Mouse (Mus musculus): ENCODE data around the gene Kif16b. TPM values are rescaled to one million over a fixed set of nuclear protein-coding genes. Genes with fewer than 3 reads are reported as not detected.
A peak's percentile ranks its signal among the peaks of the same experiment; 100 is the strongest.

Kif16b gene
- total and polyA plus RNA-seq, 3 experiments = 16.1 to 38.3 (median 32.3) TPM

GRCm38 (mm10) chr2:142709326-142709725 lies 192.0 kb downstream of the Kif16b start:
- no peaks in the 10 kb centered on the region for H3K4me1 ChIP-seq (ENCODE audit: control insufficient read depth, insufficient read depth, low read length)
- no peak overlapping the region for H3K27ac ChIP-seq
- H3K79me2 ChIP-seq (replicated peaks; ENCODE audit: control insufficient read depth, insufficient read depth, low read length) = no peaks in the 10 kb centered on the region
- no peaks in the 10 kb centered on the region for H3K36me3 ChIP-seq (ENCODE audit: control insufficient read depth, insufficient read depth, low read length)
- no peaks in the 10 kb centered on the region for H3K27me3 ChIP-seq (ENCODE audit: control insufficient read depth, insufficient read depth, low read length)
- no peak for DNase-seq
- 71% methylated on average over 3 of the region's 3 CpGs for WGBS
- intact Hi-C loops (cut with DNase I) = no loop called here
- H3K4me3 ChIP-seq = no peak overlapping the region
- H3K9ac ChIP-seq (ENCODE audit: low read depth, low read length) = no peak overlapping the region
- TF ChIP-seq CTCF (IDR thresholded peaks at IDR 0.05) (no peak), EP300 (IDR thresholded peaks at IDR 0.05; ENCODE audit: insufficient read depth, low read depth, low read length) (no peak), POLR2A (IDR thresholded peaks at IDR 0.05; ENCODE audit: insufficient read depth, low read depth, low read length) (no peak)

GRCm38 (mm10) chr2:142700689-142701088 lies 200.6 kb downstream of the Kif16b start:
- Histone ChIP-seq H3K79me2 (replicated peaks; ENCODE audit: control insufficient read depth, insufficient read depth, low read length) (no peaks in the 10 kb centered on the region), H3K4me1 (ENCODE audit: control insufficient read depth, insufficient read depth, low read length) (peaks cover 10% of the 10 kb centered on the region), H3K36me3 (ENCODE audit: control insufficient read depth, insufficient read depth, low read length) (no peaks in the 10 kb centered on the region), H3K9ac (ENCODE audit: low read depth, low read length) (no peak overlapping the region), H3K27me3 (ENCODE audit: control insufficient read depth, insufficient read depth, low read length) (no peaks in the 10 kb centered on the region), H3K4me3 (no peak overlapping the region), H3K27ac (no peak overlapping the region)
- DNase-seq = peak; percentile 34 to 40
- WGBS = 69% methylated on average over 4 of the region's 4 CpGs
- intact Hi-C loops (cut with DNase I) = no loop called here
- TF ChIP-seq EP300 (IDR thresholded peaks at IDR 0.05; ENCODE audit: insufficient read depth, low read depth, low read length) = no peak

- TF ChIP-seq POLR2A (IDR thresholded peaks at IDR 0.05; ENCODE audit: insufficient read depth, low read depth, low read length) (no peak), EP300 (IDR thresholded peaks at IDR 0.05; ENCODE audit: insufficient read depth, low read depth, low read length) (no peak), CTCF (IDR thresholded peaks at IDR 0.05) (no peak)
- Histone ChIP-seq H3K9ac (ENCODE audit: low read depth, low read length) (no peak overlapping the region), H3K36me3 (ENCODE audit: control insufficient read depth, insufficient read depth, low read length) (no peaks in the 10 kb centered on the region), H3K4me1 (ENCODE audit: control insufficient read depth, insufficient read depth, low read length) (peaks cover 10% of the 10 kb centered on the region), H3K79me2 (replicated peaks; ENCODE audit: control insufficient read depth, insufficient read depth, low read length) (no peaks in the 10 kb centered on the region), H3K4me3 (no peak overlapping the region), H3K27me3 (ENCODE audit: control insufficient read depth, insufficient read depth, low read length) (no peaks in the 10 kb centered on the region), H3K27ac (no peak overlapping the region)
- intact Hi-C loops (cut with DNase I) = no loop called here
- DNase-seq = peak; percentile 52 to 71
- WGBS = 36% methylated on average over 3 of the region's 3 CpGs
These were observed 202.7 kb downstream of the Kif16b start for GRCm38 (mm10) chr2:142698650-142699049.

GRCm38 (mm10) chr2:142694936-142695331 lies 206.4 kb downstream of the Kif16b start:
- H3K27ac ChIP-seq = no peak overlapping the region
- H3K4me1 ChIP-seq (ENCODE audit: control insufficient read depth, insufficient read depth, low read length) = peaks cover 7% of the 10 kb centered on the region
- intact Hi-C loops (cut with DNase I) = no loop called here
- no peak for DNase-seq
- no peaks in the 10 kb centered on the region for H3K79me2 ChIP-seq (replicated peaks; ENCODE audit: control insufficient read depth, insufficient read depth, low read length)
- 98% methylated on average over 1 of the region's 1 CpGs for WGBS
- TF ChIP-seq POLR2A (IDR thresholded peaks at IDR 0.05; ENCODE audit: insufficient read depth, low read depth, low read length) (no peak), EP300 (IDR thresholded peaks at IDR 0.05; ENCODE audit: insufficient read depth, low read depth, low read length) (no peak), CTCF (IDR thresholded peaks at IDR 0.05) (no peak)
- H3K4me3 ChIP-seq = no peak overlapping the region
- no peaks in the 10 kb centered on the region for H3K36me3 ChIP-seq (ENCODE audit: control insufficient read depth, insufficient read depth, low read length)
- H3K27me3 ChIP-seq (ENCODE audit: control insufficient read depth, insufficient read depth, low read length) = no peaks in the 10 kb centered on the region
- no peak overlapping the region for H3K9ac ChIP-seq (ENCODE audit: low read depth, low read length)

DNA sequence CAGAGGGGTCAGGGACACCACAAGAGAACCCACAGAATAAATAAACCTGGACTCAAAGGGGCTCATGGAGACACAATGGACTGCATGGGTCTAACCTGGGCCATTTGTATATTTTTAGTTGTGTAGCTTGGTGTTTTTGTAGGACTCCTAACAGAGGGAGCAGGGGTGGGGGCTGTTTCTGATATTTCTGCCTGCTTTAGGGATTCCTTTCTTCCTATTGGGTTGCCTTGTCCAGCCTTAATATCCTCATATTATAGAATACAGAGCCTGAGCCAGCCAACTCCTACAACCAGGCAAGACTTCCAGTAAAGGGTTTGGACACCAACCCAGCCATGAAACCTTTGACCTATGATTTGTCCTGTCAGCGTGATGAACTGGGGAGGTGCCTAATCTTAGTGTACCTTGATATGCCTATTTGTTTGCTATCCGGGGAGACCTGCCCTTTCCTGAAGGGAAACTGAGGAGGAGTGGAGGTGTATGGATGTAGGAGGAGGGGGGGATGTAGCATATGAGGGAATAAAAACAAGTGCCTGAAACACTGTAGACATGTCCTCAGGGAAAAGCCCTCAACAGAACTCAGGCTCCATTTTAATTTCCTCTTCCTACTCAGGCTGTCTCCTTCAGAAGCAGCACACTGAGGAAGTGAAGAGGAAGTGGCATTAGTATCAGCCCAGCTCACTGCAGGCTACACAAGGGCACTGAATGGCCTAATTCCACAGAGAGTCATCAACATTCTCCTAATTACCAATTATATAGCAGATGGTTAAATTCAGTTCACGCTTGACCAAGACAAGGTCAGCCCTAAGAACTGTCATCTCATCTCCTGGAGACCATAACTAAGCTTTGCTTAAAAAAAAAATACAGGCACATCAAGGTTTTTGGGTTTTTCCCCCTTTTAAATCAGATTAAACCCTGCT lies 207.1 kb downstream of the Kif16b start:
- no peaks in the 10 kb centered on the region for H3K36me3 ChIP-seq (ENCODE audit: control insufficient read depth, insufficient read depth, low read length)
- H3K9ac ChIP-seq (ENCODE audit: low read depth, low read length) = no peak overlapping the region
- H3K4me1 ChIP-seq (ENCODE audit: control insufficient read depth, insufficient read depth, low read length) = peaks cover 3% of the 10 kb centered on the region; the same call in 1 of the 2 replicates
- H3K27me3 ChIP-seq (ENCODE audit: control insufficient read depth, insufficient read depth, low read length) = no peaks in the 10 kb centered on the region
- no peak overlapping the region for H3K27ac ChIP-seq
- no peak overlapping the region for H3K4me3 ChIP-seq
- TF ChIP-seq EP300 (IDR thresholded peaks at IDR 0.05; ENCODE audit: insufficient read depth, low read depth, low read length) (no peak), POLR2A (IDR thresholded peaks at IDR 0.05; ENCODE audit: insufficient read depth, low read depth, low read length) (no peak), CTCF (IDR thresholded peaks at IDR 0.05) (no peak)
- DNase-seq = no peak
- 61% methylated on average over 3 of the region's 3 CpGs for WGBS
- no peaks in the 10 kb centered on the region for H3K79me2 ChIP-seq (replicated peaks; ENCODE audit: control insufficient read depth, insufficient read depth, low read length)
- intact Hi-C loops (cut with DNase I) = no loop called here

DNA sequence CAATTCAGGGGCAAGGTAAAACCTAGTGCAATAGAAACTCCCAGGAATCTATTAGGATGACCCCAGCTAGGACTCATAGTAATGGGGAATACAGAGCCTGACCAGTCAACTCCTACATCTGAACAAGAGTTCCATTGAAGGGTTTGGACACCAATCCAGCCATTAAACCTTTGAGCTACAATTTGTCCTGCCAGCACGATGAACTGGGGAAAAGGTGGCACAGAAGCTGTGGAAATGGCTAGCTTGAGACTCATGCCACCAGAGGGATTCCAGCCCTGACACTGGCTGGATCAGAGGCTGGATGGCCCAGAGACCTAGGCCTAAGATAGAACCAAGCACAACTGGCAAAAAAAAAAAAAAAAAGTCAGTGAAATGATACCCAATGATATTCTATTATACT lies 207.9 kb downstream of the Kif16b start:
- H3K4me1 ChIP-seq (ENCODE audit: control insufficient read depth, insufficient read depth, low read length) = peaks cover 1% of the 10 kb centered on the region; the same call in 1 of the 2 replicates
- H3K9ac ChIP-seq (ENCODE audit: low read depth, low read length) = no peak overlapping the region
- H3K27ac ChIP-seq = no peak overlapping the region
- no peaks in the 10 kb centered on the region for H3K36me3 ChIP-seq (ENCODE audit: control insufficient read depth, insufficient read depth, low read length)
- DNase-seq = no peak
- intact Hi-C loops (cut with DNase I) = no loop called here
- H3K4me3 ChIP-seq = no peak overlapping the region
- H3K79me2 ChIP-seq (replicated peaks; ENCODE audit: control insufficient read depth, insufficient read depth, low read length) = no peaks in the 10 kb centered on the region
- TF ChIP-seq CTCF (IDR thresholded peaks at IDR 0.05) (no peak), POLR2A (IDR thresholded peaks at IDR 0.05; ENCODE audit: insufficient read depth, low read depth, low read length) (no peak), EP300 (IDR thresholded peaks at IDR 0.05; ENCODE audit: insufficient read depth, low read depth, low read length) (no peak)
- no peaks in the 10 kb centered on the region for H3K27me3 ChIP-seq (ENCODE audit: control insufficient read depth, insufficient read depth, low read length)
- WGBS = 93% methylated on average over 1 of the region's 1 CpGs

Measured in heart, adult 2 months (tissue).